Mouse (Mus musculus) forebrain, postnatal 0 days (tissue): ENCODE measurements around the gene Lingo2. TPM values are rescaled to one million over a fixed set of nuclear protein-coding genes. Genes with fewer than 3 reads are reported as not detected.
A peak's percentile ranks its signal among the peaks of the same experiment; 100 is the strongest.

Experiments used
- ATAC-seq: fragments of 200-750 bp; cut with Nextera tagmentation; 2 replicates; pipeline ENCODE4 v1.8.0; 2017; ENCODE audit warnings: mild to moderate bottlenecking, moderate library complexity
- DNase-seq: peaks from one replicate; pipeline ENCODE4 v3.0.0-alpha.2; 2015
- H3K27ac ChIP-seq: fragments of 300-500 bp; sonication (generic); 2 replicates; pipeline ENCODE4 v1.5.1; 2014; ENCODE audit warnings: low read depth, mild to moderate bottlenecking, antibody characterized with exemption, low read length, moderate library complexity, mixed read lengths
- H3K27me3 ChIP-seq: fragments of 300-500 bp; sonication (generic); 2 replicates; pipeline ENCODE4 v1.6.1; 2014; ENCODE audit warnings: mild to moderate bottlenecking, low read length, mixed read lengths; ENCODE audit not compliant: insufficient read depth
- H3K36me3 ChIP-seq: fragments of 300-500 bp; sonication (generic); 2 replicates; pipeline ENCODE4 v1.6.1; 2014; ENCODE audit warnings: mild to moderate bottlenecking, moderate library complexity; ENCODE audit not compliant: insufficient read depth
- H3K4me1 ChIP-seq: fragments of 300-500 bp; sonication (generic); 2 replicates; pipeline ENCODE4 v1.6.1; 2014; ENCODE audit warnings: antibody characterized with exemption; ENCODE audit not compliant: insufficient read depth
- H3K4me2 ChIP-seq: fragments of 300-500 bp; sonication (generic); 2 replicates; pipeline ENCODE4 v1.6.1; 2014; ENCODE audit warnings: low read depth, mild to moderate bottlenecking, moderate library complexity
- H3K4me3 ChIP-seq: fragments of 300-500 bp; sonication (generic); 2 replicates; pipeline ENCODE4 v1.5.1; 2014; ENCODE audit warnings: low read depth, low read length, mixed read lengths
- H3K9ac ChIP-seq: fragments of 300-500 bp; sonication (generic); 2 replicates; pipeline ENCODE4 v1.6.1; 2014; ENCODE audit warnings: mild to moderate bottlenecking
- H3K9me3 ChIP-seq: fragments of 300-500 bp; sonication (generic); 2 replicates; pipeline ENCODE4 v1.6.1; 2016; ENCODE audit warnings: low read length
- CTCF ChIP-seq: sonication (generic); IDR thresholded peaks from 2 replicates; pipeline ENCODE4 v1.5.1; 2016; ENCODE audit warnings: antibody characterized with exemption, control low read depth, low read depth
- WGBS: fragments of 180-500 bp; shearing (Covaris S2); extraction: QIAGEN DNeasy Blood & Tissue Kit; methylation state at CpG from one replicate; pipeline ENCODE4 v1.1.7; 2014; 5-methylcytosine and 5-hydroxymethylcytosine counted together
- polyA plus RNA-seq: library from polyadenylated mRNA; unstranded; fragments of >200 nt; fragmentation: Nextera tagmentation; extraction: Ambion mirVana; gene quantifications from 2 replicates; pipeline ENCODE4 v1.2.1, GENCODE M21; 2015
- total RNA-seq: library from RNA; depleted of rRNA; stranded (reverse); fragments of >200 nt; gene quantifications from 2 replicates; pipeline ENCODE4 v1.2.3, GENCODE M21; 2014

Gene Lingo2
- total and polyA plus RNA-seq, 2 experiments from 2014 or later: 43.2 to 43.8 TPM

GRCm38 (mm10) chr4:36560997-36561396 is 390.6 kb downstream of the Lingo2 start:
- ATAC-seq: no peak
- H3K36me3 ChIP-seq: no peaks in the 10 kb centered on the region
- H3K27ac ChIP-seq: no peak overlapping the region
- WGBS: 90% methylated on average over 1 of the region's 1 CpGs
- DNase-seq: no peak
- no peak for TF ChIP-seq CTCF
- H3K9ac ChIP-seq: no peak overlapping the region
- no peaks in the 10 kb centered on the region for H3K27me3 ChIP-seq
- H3K4me2 ChIP-seq: no peak overlapping the region
- no peaks in the 10 kb centered on the region for H3K9me3 ChIP-seq
- no peak overlapping the region for H3K4me3 ChIP-seq
- H3K4me1 ChIP-seq: no peaks in the 10 kb centered on the region

- no peaks in the 10 kb centered on the region for H3K4me1 ChIP-seq
- H3K4me3 ChIP-seq: no peak overlapping the region
- H3K27ac ChIP-seq: no peak overlapping the region
- WGBS: 61% methylated on average over 2 of the region's 2 CpGs
- TF ChIP-seq CTCF: no peak
- ATAC-seq: no peak
- H3K36me3 ChIP-seq: no peaks in the 10 kb centered on the region
- no peaks in the 10 kb centered on the region for H3K27me3 ChIP-seq
- no peak overlapping the region for H3K4me2 ChIP-seq
- DNase-seq: no peak
- H3K9me3 ChIP-seq: no peaks in the 10 kb centered on the region
- H3K9ac ChIP-seq: no peak overlapping the region
These were observed 410.7 kb downstream of the Lingo2 start for GRCm38 (mm10) chr4:36540664-36541360.

- DNase-seq (no peak), ATAC-seq (no peak)
- WGBS: 75% methylated on average over 2 of the region's 2 CpGs
- Histone ChIP-seq H3K4me3 (no peak overlapping the region), H3K4me1 (no peaks in the 10 kb centered on the region), H3K9ac (no peak overlapping the region), H3K27me3 (no peaks in the 10 kb centered on the region), H3K36me3 (no peaks in the 10 kb centered on the region), H3K4me2 (no peak overlapping the region), H3K27ac (no peak overlapping the region), H3K9me3 (no peaks in the 10 kb centered on the region)
- TF ChIP-seq CTCF: no peak
These were observed 417.7 kb downstream of the Lingo2 start for GRCm38 (mm10) chr4:36533895-36534294.

- 69% methylated on average over 1 of the region's 1 CpGs for WGBS
- DNase-seq: no peak
- no peak overlapping the region for H3K27ac ChIP-seq
These were observed 461.3 kb downstream of the Lingo2 start for GRCm38 (mm10) chr4:36490255-36490654.

GRCm38 (mm10) chr4:36435211-36435610 is 516.3 kb downstream of the Lingo2 start:
- ATAC-seq: peak; percentile 45; the same call in 1 of the 2 replicates
- Histone ChIP-seq H3K9me3 (no peaks in the 10 kb centered on the region), H3K27me3 (no peaks in the 10 kb centered on the region), H3K4me2 (no peak overlapping the region), H3K9ac (no peak overlapping the region), H3K36me3 (no peaks in the 10 kb centered on the region), H3K4me1 (no peaks in the 10 kb centered on the region), H3K4me3 (no peak overlapping the region), H3K27ac (no peak overlapping the region)
- peak; percentile 14 for DNase-seq
- WGBS: 76% methylated on average over 3 of the region's 3 CpGs
- no peak for TF ChIP-seq CTCF

More at GRCm38 (mm10) chr4:36490255-36490654, 461.3 kb downstream of the Lingo2 start:
- no peaks in the 10 kb centered on the region for H3K36me3 ChIP-seq
- no peaks in the 10 kb centered on the region for H3K9me3 ChIP-seq
- H3K4me3 ChIP-seq: no peak overlapping the region
- no peak overlapping the region for H3K9ac ChIP-seq
- no peak for ATAC-seq
- no peaks in the 10 kb centered on the region for H3K27me3 ChIP-seq
- no peaks in the 10 kb centered on the region for H3K4me1 ChIP-seq
- H3K4me2 ChIP-seq: no peak overlapping the region
- TF ChIP-seq CTCF: peak; percentile 25; the same call in 1 of the 2 replicates

GRCm38 (mm10) chr4:36426192-36426591 is 525.4 kb downstream of the Lingo2 start:
- 17% methylated on average over 5 of the region's 5 CpGs for WGBS
- Histone ChIP-seq H3K36me3 (no peaks in the 10 kb centered on the region), H3K27ac (no peak overlapping the region), H3K4me1 (no peaks in the 10 kb centered on the region), H3K27me3 (no peaks in the 10 kb centered on the region), H3K9ac (no peak overlapping the region), H3K4me2 (no peak overlapping the region), H3K9me3 (no peaks in the 10 kb centered on the region), H3K4me3 (no peak overlapping the region)
- TF ChIP-seq CTCF: 0 out of 2 replicates have a peak, but pooled peaks have one; percentile 8
- DNase-seq: peak; percentile 2
- ATAC-seq: peak; percentile 47

GRCm38 (mm10) chr4:36407350-36407749 is 544.2 kb downstream of the Lingo2 start:
- DNase-seq (no peak), ATAC-seq (no peak)
- TF ChIP-seq CTCF: no peak
- no peaks in the 10 kb centered on the region for H3K36me3 ChIP-seq
- H3K4me3 ChIP-seq: no peak overlapping the region
- H3K27ac ChIP-seq: no peak overlapping the region
- no peaks in the 10 kb centered on the region for H3K27me3 ChIP-seq
- no peak overlapping the region for H3K9ac ChIP-seq
- H3K9me3 ChIP-seq: no peaks in the 10 kb centered on the region
- no peak overlapping the region for H3K4me2 ChIP-seq
- H3K4me1 ChIP-seq: no peaks in the 10 kb centered on the region
- WGBS: 93% methylated on average over 3 of the region's 3 CpGs
